11 mouse cellular contexts compared by ENCODE assay signal in the genomic region with DNA sequence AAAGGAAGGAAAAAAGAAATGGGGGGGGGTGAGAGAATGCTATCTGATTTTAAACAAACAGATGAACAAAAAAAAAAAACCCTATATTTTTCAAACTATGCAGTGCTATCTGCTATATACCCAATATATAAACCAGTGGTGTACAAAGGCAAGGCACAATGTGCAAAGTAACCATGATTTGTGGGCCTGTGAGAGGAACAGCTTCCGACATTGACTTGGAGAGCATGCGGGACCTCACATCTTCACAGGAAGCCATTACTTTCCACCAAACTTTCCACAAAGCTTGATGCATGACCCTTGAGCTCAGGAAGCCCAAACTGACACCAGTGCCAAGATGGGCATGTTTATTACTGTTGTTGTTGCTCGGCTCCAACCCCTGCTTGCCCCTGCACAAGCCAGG.
"Had no signal": no experiment of that assay in that cellular context is flagged by ENCODE, and none has a peak within 500 bp of the region (broad histone marks: within the 10 kb centered on the region; RNA-seq: fewer than 3 reads in every experiment).

No protein-coding gene starts in this region.

- H3K9me3 ChIP-seq: limb, embryonic 12.5 days; midbrain, embryonic 13.5 days; stomach, embryonic 15.5 days had no signal

- H3K27ac ChIP-seq: limb, embryonic 12.5 days; liver, embryonic 14.5 days; midbrain, embryonic 13.5 days; stomach, embryonic 15.5 days had no signal

- H3K4me2 ChIP-seq: limb, embryonic 12.5 days; midbrain, embryonic 13.5 days; stomach, embryonic 15.5 days had no signal

- H3K4me1 ChIP-seq: stomach, embryonic 15.5 days had no signal

- ATAC-seq: inflammation-experienced regulatory T-cells, adult 6 months; midbrain, embryonic 13.5 days had no signal

- H3K27me3 ChIP-seq: limb, embryonic 12.5 days; stomach, embryonic 15.5 days had no signal

- H3K36me3 ChIP-seq: limb, embryonic 12.5 days; midbrain, embryonic 13.5 days; stomach, embryonic 15.5 days had no signal

- H3K9ac ChIP-seq: limb, embryonic 12.5 days; liver, embryonic 14.5 days; midbrain, embryonic 13.5 days; stomach, embryonic 15.5 days had no signal

- H3K4me3 ChIP-seq: limb, embryonic 12.5 days; midbrain, embryonic 13.5 days; stomach, embryonic 15.5 days had no signal

- DNase-seq: layer of hippocampus, adult 9-11 months; lung, adult 18-20 months; lung, postnatal 36 days; right cerebral cortex, postnatal 14 days; thymus, adult 2 months; thymus, postnatal 25 days had no signal
